Mouse (Mus musculus) frontal cortex, adult 2 months (tissue): ENCODE data around the gene Tbc1d14. TPM values are rescaled to one million over a fixed set of nuclear protein-coding genes. Genes with fewer than 3 reads are reported as not detected.
A peak's percentile ranks its signal among the peaks of the same experiment; 100 is the strongest.

ENCODE experiments used
- DNase-seq, 2 experiments: peaks; one replicate each; pipeline ENCODE4 v3.0.0; 2022; ENCODE audit warnings: low spot score in 1 of 2; ENCODE audit errors: extremely low spot score in 1 of 2
- polyA plus RNA-seq: library from polyadenylated mRNA; depleted of rRNA; stranded (reverse); fragments of >200 nt; gene quantifications from 2 replicates; pipeline ENCODE4 v1.2.3, GENCODE M21; 2012

Gene Tbc1d14
- polyA plus RNA-seq, 1 experiment = 59.8 TPM

DNA sequence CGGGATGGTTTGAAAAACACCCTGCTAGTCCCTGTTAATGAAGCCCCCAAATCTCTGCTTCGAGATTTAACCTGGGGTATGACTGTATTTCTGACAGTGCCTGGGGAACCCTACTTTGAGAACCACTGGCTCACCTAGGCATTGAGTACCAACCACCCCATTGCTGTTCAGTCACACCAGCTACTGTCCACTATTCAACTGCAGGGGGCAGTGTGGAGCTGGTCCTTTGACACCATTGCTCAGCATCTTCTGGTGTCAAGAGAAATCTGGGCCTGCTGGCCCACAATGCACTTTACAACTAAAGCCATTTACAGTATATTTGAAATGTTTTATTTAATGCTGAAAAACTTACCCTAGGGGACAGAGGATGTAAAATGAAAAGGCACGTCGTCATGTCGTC, 118.8 kb downstream of the Tbc1d14 start:
- peak in 1 of 2 experiments; percentile 85 for DNase-seq

DNA sequence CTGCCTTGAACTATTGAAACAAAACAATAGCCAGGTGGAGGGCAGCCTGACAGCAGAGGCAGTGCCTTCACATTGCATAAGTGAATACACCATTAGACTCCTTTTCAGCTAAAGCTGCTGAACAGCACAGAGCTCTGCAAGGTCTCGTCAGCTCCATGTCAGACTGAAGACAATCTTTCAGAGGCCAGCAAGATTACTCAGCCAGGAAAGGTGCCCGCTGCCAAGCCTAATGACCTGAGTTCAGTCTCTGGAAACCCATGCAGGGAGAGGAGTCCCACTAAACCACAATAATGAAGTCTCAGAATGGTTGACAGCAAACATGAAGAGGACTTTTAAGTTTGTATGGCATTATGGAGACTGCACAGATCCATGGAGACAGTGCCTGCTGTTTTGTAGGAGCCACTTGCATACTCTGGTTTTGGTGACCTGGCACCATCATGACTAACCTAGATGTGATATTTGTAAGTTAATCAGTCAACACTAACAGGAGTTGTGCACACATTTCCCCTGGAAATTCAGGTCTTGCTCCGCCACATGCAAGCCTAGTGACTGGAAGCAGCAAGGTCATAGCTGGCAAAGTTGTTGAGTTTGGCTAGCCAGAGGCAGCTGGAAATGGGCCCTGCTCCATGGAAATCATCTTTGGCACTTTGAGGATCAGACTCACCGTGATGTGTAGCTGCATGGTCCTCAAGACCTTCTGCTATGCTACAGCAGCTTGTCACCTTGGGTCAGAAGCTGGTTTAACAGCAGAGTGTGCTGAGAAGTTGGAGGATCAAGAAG, 120.0 kb downstream of the Tbc1d14 start:
- DNase-seq = no peak

DNA sequence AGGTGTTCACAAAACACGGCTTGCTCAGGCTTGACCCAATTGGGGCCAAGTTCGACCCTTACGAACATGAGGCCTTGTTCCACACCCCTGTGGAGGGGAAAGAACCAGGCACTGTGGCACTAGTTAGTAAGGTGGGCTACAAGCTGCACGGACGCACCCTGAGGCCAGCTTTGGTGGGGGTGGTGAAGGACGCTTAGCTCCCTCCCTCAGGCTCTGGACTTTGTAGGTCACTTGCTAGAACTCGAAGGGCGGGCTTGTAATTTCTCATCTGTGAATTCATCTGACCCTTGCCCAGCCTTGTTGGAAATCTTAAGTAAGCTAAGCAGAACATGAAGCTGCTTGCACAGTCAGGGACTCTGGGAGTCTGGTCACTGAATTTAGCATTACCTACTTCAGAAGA, 121.9 kb downstream of the Tbc1d14 start:
- DNase-seq = no peak

DNA sequence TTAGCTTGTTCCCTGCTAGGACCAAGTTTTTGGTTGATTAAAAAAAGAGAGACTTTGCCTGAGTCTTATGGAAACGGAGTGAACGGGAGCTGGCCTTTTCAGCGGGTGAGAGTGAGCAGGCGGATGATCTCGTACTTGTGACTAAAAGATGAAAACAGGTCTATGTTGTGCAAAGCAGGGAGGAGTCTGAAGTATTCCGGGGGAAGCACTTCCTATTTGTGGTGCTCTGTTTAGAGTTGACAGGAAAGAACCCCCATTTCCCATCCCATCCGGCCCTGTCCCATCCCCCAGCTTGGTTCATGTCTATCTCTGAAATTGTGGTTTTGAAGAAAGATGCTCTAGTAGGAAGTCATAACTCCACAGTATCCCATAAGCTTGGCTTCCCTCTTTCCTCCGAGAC, 127.2 kb downstream of the Tbc1d14 start:
- no peak for DNase-seq

GRCm38 (mm10) chr5:36464709-36465661, 128.1 kb downstream of the Tbc1d14 start, which contains the start of gene Grpel1:
TSS of gene Grpel1 (plus strand) at chr5:36464998.
- peak; percentile 99 for DNase-seq

GRCm38 (mm10) chr5:36463391-36463790, 129.7 kb downstream of the Tbc1d14 start:
- no peak for DNase-seq

GRCm38 (mm10) chr5:36462810-36463209, 130.3 kb downstream of the Tbc1d14 start:
- DNase-seq = peak; percentile 51 to 89

GRCm38 (mm10) chr5:36461231-36461630, 131.8 kb downstream of the Tbc1d14 start:
- DNase-seq = no peak

DNA sequence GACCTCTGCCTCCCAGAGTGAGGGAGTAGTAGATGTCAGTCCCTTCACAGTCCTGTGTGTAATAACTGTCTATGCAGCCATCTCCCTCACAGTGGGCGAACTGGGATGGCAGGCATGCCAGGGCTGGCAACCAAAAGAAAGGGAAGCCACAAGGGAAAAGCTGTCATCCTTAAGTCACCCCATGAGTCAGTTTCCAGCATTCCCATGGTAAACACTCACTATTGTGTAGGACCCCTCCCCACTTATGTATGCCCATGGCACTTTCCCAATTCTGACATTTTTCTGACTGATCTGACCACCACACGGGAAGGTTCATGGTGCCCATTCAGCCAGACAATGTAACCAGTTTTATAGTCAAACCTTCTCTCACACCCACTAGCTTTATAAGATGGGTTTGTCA, 132.4 kb downstream of the Tbc1d14 start:
- no peak for DNase-seq

DNA sequence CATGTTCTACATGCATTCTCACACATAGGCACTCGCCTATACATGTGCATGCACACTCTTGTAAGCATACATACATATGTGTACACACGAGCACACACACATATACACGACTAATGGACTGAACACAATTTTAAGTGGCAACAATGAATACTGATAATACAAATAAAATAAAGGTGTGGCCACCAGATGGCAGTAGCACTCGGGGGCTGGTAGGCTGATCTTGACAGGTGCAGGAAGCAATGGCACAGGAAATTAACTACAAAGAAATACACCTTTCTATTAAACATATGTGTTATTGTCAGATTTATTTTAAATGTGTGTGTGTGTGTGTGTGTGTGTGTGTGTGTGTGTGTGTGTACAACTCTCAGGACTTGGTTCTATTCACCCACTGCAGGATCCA, 134.2 kb downstream of the Tbc1d14 start:
- peak in 1 of 2 experiments; percentile 72 for DNase-seq

DNA sequence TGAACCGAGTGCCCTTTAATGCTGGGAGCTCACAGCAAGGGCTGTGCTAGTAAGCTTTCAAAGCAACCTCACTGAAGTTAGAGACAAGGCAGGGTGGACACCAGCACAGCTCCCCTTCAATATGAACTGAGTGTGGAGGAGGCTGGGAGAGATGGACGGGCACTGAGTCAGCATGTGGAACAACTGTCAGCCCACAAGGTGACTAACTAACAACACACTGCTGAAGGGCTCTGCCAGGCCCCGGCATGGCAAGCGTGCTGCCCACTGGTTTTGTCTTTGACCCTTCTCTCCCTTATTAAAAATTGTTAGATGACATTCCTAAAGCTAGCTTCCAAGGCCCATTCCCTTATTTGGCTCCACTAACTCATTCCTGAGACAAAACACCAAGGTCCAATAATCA, 135.4 kb downstream of the Tbc1d14 start:
- DNase-seq = peak in 1 of 2 experiments; percentile 35

- DNase-seq = no peak
Measured at GRCm38 (mm10) chr5:36452821-36453220, 140.3 kb downstream of the Tbc1d14 start.

DNA sequence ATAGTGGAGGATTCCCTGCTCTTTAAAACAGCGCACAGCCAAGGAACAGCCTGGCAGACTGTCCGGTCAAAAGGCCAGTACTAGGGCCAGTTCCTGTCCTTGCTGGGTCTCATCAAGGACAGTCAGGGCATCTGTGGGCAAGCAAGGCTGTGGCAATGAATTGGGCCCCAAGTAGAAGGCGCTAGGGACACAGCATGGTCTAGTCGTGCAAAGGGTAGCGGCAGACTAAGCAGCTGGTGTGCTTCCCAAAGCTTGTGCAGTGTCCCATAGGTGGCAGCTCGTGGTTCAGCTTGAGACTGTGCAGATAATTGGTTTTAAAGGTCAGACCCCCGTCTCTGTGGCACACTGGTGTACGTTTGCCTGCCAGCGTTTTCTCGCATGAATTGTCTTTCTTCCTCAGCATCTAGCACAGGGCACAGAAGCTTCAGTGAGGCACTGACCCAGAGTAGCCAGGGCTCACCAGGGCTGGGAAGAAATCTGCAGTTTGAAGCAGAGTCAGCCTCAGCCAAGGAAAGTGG, 141.1 kb downstream of the Tbc1d14 start:
- DNase-seq = no peak

- no peak for DNase-seq
Measured at GRCm38 (mm10) chr5:36451119-36451518, 142.0 kb downstream of the Tbc1d14 start.

DNA sequence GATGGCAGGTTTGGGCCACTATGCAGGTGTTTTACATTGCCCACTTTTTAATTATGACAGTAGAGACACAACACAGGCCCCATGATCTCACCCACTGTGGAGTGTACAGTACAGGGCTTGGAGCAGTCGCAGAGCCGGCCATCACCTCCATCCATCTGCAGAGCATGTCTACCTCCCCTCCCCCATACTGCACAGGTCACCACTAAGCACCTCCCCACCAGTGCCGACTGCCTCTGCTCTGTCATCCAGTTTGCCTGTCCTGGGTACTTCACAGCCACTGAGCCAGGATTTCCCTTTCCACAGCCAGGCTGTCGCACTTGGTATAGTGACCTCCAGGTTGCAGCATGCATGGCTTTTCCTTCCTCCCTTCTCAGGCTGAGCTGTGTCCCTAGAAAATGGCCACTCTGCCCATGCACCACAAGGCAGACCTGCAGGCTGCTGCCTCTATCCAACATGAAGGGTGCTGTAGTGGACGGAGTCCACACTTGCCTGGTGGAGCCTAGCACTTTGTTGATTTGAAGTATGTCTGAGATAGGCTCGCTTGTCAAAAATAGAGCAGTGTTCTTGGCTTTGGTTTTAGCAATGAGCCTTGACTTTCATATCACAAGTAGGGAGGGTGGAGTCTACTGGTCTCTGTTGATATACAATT, 143.2 kb downstream of the Tbc1d14 start:
- DNase-seq = no peak

DNA sequence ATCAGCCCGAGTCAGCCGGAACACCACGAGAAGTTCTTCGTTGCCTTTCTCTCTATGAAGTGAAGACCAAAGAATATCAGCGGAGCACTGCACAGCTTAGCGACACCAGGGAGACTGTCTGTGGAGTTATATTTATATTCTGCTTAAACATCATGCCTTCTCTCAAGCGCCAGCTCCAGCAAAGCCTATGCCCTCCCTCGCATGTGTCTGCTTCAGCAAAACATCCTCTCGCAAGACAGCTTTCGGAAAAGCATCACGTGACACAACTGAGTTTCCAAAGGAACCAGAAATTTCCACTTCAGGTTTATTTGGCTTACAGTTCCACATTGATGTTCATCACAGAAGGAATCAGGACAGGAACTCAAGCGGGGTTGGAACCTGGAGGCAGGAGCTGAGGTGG, 145.2 kb downstream of the Tbc1d14 start:
- no peak for DNase-seq

- DNase-seq = no peak
Measured at GRCm38 (mm10) chr5:36446166-36446890, 146.7 kb downstream of the Tbc1d14 start.

- DNase-seq = no peak
Measured at GRCm38 (mm10) chr5:36445028-36445427, 148.0 kb downstream of the Tbc1d14 start.

- no peak for DNase-seq
Measured at GRCm38 (mm10) chr5:36444611-36445010, 148.5 kb downstream of the Tbc1d14 start.

DNA sequence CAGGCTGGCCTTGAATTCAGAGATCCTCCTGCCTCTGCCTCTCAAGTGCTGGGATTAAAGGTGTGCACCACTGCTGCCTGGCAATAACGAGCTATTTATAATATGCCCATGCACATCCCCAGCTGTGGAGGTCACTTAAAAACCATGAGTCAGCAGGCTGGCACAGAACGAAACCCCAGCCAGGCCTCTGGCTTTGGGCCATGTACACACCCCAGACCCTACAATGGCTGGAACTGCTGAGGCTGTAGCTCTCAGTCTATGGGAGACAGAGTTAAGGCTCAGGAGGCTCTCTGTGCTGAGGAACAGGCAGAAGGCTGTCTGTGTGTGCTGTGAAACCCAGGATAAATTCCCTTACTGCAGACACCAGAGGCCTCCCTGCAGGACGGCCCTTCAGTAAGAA, 152.3 kb downstream of the Tbc1d14 start:
- no peak for DNase-seq
